Mouse (Mus musculus): ENCODE data around the gene Wbp2. TPM values are rescaled to one million over a fixed set of nuclear protein-coding genes. Genes with fewer than 3 reads are reported as not detected.

Gene Wbp2
- polyA plus RNA-seq, 1 experiment from 2014 or later = 153 TPM

- Histone ChIP-seq H3K9ac (no peak overlapping the region), H3K27ac (replicated peaks) (no peak overlapping the region), H3K36me3 (peaks cover 59% of the 10 kb centered on the region), H3K27me3 (no peaks in the 10 kb centered on the region), H3K4me2 (no peak overlapping the region), H3K4me3 (no peak overlapping the region), H3K9me3 (no peaks in the 10 kb centered on the region), H3K4me1 (replicated peaks) (peaks cover 28% of the 10 kb centered on the region)
- no peak for ATAC-seq (ENCODE audit: low read depth)
- 93% methylated on average over 14 of the region's 14 CpGs for WGBS
Measured at GRCm38 (mm10) chr11:116083096-116083672, 3.6 kb downstream of the Wbp2 start.

GRCm38 (mm10) chr11:116081081-116081480 is 5.7 kb downstream of the Wbp2 start:
- no peak overlapping the region for H3K9ac ChIP-seq
- ATAC-seq (ENCODE audit: low read depth) = no peak
- no peak overlapping the region for H3K27ac ChIP-seq (replicated peaks)
- H3K4me3 ChIP-seq = no peak overlapping the region
- peaks cover 59% of the 10 kb centered on the region for H3K36me3 ChIP-seq
- peaks cover 32% of the 10 kb centered on the region for H3K4me1 ChIP-seq (replicated peaks)
- H3K4me2 ChIP-seq = no peak overlapping the region
- no peaks in the 10 kb centered on the region for H3K9me3 ChIP-seq
- 75% methylated on average over 6 of the region's 6 CpGs for WGBS
- H3K27me3 ChIP-seq = no peaks in the 10 kb centered on the region

DNA sequence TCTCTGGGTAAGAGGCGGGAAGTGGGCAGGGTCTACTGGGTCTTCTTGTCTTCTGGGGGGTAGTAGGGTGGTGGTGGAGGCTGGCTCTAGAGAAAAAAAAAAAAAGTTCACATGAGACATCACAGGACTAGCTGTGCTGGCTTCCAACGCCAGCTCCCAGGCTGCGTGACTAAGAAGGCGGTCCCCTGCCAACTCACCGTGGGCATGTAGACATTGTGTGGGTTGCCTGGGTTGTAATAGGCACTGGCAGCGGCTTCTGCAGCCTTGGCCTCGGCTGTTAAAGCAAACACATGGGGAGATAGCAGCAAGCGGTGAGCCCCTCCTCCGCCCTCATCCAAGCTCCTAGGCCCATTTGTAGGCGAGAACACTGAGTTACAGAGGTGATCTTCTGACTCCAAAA is 7.3 kb downstream of the Wbp2 start:
- no peak overlapping the region for H3K9ac ChIP-seq

DNA sequence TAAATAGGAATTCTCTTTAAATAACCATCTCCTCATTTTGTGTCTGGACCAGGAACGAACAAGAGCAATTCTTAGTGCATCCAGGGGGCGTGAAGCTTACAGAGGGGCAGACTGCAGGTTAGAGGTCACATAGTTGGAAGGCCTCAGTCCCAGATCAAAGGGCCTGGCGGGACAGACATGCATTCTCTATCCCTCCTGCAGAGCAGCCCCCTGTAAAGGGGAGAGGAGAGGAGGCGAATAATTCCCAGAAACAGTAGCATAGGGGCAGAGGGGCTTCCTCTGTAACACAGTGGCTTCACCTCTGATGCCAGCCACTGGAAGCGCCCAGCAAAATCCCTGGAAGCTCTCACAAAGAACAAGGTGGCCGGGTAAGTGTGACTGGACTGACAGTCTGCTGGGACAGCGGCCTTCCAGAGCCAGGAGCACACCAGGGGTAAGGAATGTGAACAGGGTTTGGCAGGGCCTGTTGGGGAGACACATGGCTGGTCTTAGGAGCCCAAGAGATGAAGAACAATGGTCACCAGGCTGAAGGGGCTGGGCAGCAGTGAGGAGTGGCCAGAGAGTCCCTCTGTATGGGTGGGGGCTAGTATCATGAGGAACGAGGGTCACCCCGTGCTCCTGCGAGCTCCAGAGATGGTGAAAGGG is 8.0 kb downstream of the Wbp2 start:
- Histone ChIP-seq H3K27ac (replicated peaks) (peak overlapping the region; percentile 46; the same call in 1 of the 2 replicates), H3K36me3 (peaks cover 51% of the 10 kb centered on the region), H3K9me3 (no peaks in the 10 kb centered on the region), H3K4me2 (peak overlapping the region; percentile 59), H3K9ac (peak overlapping the region; percentile 47; the same call in 1 of the 2 replicates), H3K4me3 (no peak overlapping the region), H3K4me1 (replicated peaks) (peaks cover 23% of the 10 kb centered on the region), H3K27me3 (no peaks in the 10 kb centered on the region)
- no peak for ATAC-seq (ENCODE audit: low read depth)
- WGBS = 25% methylated on average over 10 of the region's 10 CpGs

More for the DNA sequence above, 7.3 kb downstream of the Wbp2 start:
- H3K4me2 ChIP-seq = no peak overlapping the region
- peaks cover 59% of the 10 kb centered on the region for H3K36me3 ChIP-seq
- H3K9me3 ChIP-seq = no peaks in the 10 kb centered on the region
- H3K4me1 ChIP-seq (replicated peaks) = peaks cover 23% of the 10 kb centered on the region
- WGBS = 74% methylated on average over 10 of the region's 10 CpGs
- H3K27me3 ChIP-seq = no peaks in the 10 kb centered on the region
- no peak for ATAC-seq (ENCODE audit: low read depth)
- no peak overlapping the region for H3K4me3 ChIP-seq
- no peak overlapping the region for H3K27ac ChIP-seq (replicated peaks)

DNA sequence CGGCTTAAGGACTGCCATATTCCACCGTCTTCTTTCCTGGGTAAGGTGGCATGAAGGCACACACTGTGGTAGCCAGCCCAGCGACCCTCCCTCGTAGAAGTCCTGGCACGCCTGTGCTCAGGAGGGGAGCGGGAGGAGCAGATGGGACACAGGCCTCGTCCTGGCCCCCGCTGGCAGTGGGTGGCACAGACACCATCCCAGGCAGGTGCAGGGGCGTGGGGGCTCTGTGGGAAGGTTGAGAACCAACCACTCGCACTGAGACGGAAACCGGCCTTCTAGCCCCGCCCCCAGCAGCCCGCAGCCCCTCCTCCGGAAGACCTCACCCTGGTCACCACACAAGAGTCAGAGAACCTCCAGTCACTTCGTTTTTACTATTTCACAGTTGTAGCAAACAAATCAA is 8.6 kb downstream of the Wbp2 start:
- no peaks in the 10 kb centered on the region for H3K9me3 ChIP-seq
- H3K4me1 ChIP-seq (replicated peaks) = peaks cover 23% of the 10 kb centered on the region
- peak overlapping the region; percentile 31 for H3K4me3 ChIP-seq
- 8% methylated on average over 16 of the region's 16 CpGs for WGBS
- H3K27me3 ChIP-seq = no peaks in the 10 kb centered on the region
- H3K36me3 ChIP-seq = peaks cover 46% of the 10 kb centered on the region
- H3K9ac ChIP-seq = peak overlapping the region; percentile 69
- ATAC-seq (ENCODE audit: low read depth) = peak; percentile 53
- peak overlapping the region; percentile 59 for H3K4me2 ChIP-seq
- H3K27ac ChIP-seq (replicated peaks) = no peak overlapping the region

- H3K4me1 ChIP-seq (replicated peaks) = peaks cover 23% of the 10 kb centered on the region
- H3K4me3 ChIP-seq = peak within 1 kb of the TSS; percentile 31
- peak within 1 kb of the TSS; percentile 69 for H3K9ac ChIP-seq
- no peak for ATAC-seq (ENCODE audit: low read depth)
- H3K27ac ChIP-seq (replicated peaks) = peak within 1 kb of the TSS; percentile 46; the same call in 1 of the 2 replicates
- H3K36me3 ChIP-seq = peaks cover 41% of the 10 kb centered on the region
- no peaks in the 10 kb centered on the region for H3K27me3 ChIP-seq
- peak within 1 kb of the TSS; percentile 59 for H3K4me2 ChIP-seq
- no peaks in the 10 kb centered on the region for H3K9me3 ChIP-seq
- WGBS = 70% methylated on average over 22 of the region's 22 CpGs
Measured at GRCm38 (mm10) chr11:116077446-116078204, 9.2 kb downstream of the Wbp2 start, which contains the start of gene Unc13d. Gene Unc13d (minus strand): TSS chr11:116077961.

GRCm38 (mm10) chr11:116076836-116077235 is 10.0 kb downstream of the Wbp2 start:
- 79% methylated on average over 7 of the region's 7 CpGs for WGBS
- no peaks in the 10 kb centered on the region for H3K9me3 ChIP-seq
- no peak for ATAC-seq (ENCODE audit: low read depth)
- no peak overlapping the region for H3K4me3 ChIP-seq
- no peak overlapping the region for H3K4me2 ChIP-seq
- H3K9ac ChIP-seq = no peak overlapping the region
- no peaks in the 10 kb centered on the region for H3K27me3 ChIP-seq
- H3K27ac ChIP-seq (replicated peaks) = no peak overlapping the region
- peaks cover 33% of the 10 kb centered on the region for H3K36me3 ChIP-seq
- peaks cover 23% of the 10 kb centered on the region for H3K4me1 ChIP-seq (replicated peaks)

DNA sequence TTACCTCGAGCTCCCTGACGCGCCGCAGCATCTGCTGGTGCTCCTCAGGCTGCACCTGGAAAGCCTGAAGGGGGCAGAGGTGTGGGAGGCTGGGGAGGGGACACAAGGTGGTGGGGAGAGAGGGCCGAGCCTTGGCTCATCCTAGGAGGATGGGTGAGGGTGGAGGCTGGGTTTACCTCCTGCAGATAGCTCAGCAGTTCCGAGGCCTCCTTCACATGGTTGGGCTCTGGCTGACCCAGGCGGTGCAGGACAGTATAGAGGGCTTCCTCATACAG is 10.6 kb downstream of the Wbp2 start:
- no peaks in the 10 kb centered on the region for H3K27me3 ChIP-seq
- no peak overlapping the region for H3K4me3 ChIP-seq
- H3K27ac ChIP-seq (replicated peaks) = no peak overlapping the region
- H3K4me1 ChIP-seq (replicated peaks) = peaks cover 23% of the 10 kb centered on the region
- no peak overlapping the region for H3K9ac ChIP-seq
- ATAC-seq (ENCODE audit: low read depth) = no peak
- WGBS = 73% methylated on average over 7 of the region's 7 CpGs
- no peaks in the 10 kb centered on the region for H3K9me3 ChIP-seq
- peaks cover 26% of the 10 kb centered on the region for H3K36me3 ChIP-seq
- no peak overlapping the region for H3K4me2 ChIP-seq

- Histone ChIP-seq H3K9me3 (no peaks in the 10 kb centered on the region), H3K4me3 (no peak overlapping the region), H3K4me2 (no peak overlapping the region), H3K9ac (no peak overlapping the region), H3K4me1 (replicated peaks) (peaks cover 23% of the 10 kb centered on the region), H3K27me3 (no peaks in the 10 kb centered on the region), H3K36me3 (peaks cover 21% of the 10 kb centered on the region), H3K27ac (replicated peaks) (no peak overlapping the region)
- WGBS = 55% methylated on average over 20 of the region's 20 CpGs
- ATAC-seq (ENCODE audit: low read depth) = no peak
Measured at GRCm38 (mm10) chr11:116075539-116076265, 11.1 kb downstream of the Wbp2 start.

DNA sequence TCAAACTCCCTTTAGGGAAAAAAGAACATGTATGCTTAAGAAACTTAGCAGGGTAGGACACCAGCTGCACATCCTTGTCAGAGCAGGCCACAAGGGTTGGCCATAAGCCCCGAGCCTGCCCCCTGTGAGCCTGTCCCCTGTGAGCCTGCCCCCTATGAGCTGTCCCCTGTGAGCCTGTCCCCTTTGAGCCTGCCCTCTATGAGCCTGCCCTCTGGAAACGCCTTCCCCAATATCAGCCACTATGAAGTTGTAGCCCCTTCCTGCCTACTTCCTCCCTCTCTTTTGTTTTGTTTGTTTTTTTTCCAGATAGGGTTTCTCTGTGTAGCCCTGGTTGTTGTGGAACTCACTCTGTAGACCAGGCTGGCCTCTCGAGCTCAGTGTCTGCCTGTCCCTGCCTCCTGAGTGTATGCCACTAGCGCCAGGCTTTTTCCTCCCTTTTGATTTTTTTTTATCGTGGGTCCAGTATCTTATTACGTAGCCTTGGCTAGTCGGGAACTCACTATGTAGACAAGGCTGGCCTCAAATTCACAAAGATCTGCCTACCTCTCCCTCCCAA is 12.3 kb downstream of the Wbp2 start:
- H3K27ac ChIP-seq (replicated peaks) = no peak overlapping the region
- H3K27me3 ChIP-seq = no peaks in the 10 kb centered on the region
- no peak overlapping the region for H3K4me2 ChIP-seq
- no peak overlapping the region for H3K9ac ChIP-seq
- H3K4me3 ChIP-seq = no peak overlapping the region
- H3K9me3 ChIP-seq = no peaks in the 10 kb centered on the region
- 66% methylated on average over 7 of the region's 7 CpGs for WGBS
- peaks cover 9% of the 10 kb centered on the region for H3K36me3 ChIP-seq
- H3K4me1 ChIP-seq (replicated peaks) = peaks cover 23% of the 10 kb centered on the region
- ATAC-seq (ENCODE audit: low read depth) = no peak

- H3K4me2 ChIP-seq = no peak overlapping the region
- no peaks in the 10 kb centered on the region for H3K36me3 ChIP-seq
- no peak overlapping the region for H3K9ac ChIP-seq
- H3K27ac ChIP-seq (replicated peaks) = no peak overlapping the region
- ATAC-seq (ENCODE audit: low read depth) = no peak
- H3K4me3 ChIP-seq = no peak overlapping the region
- H3K4me1 ChIP-seq (replicated peaks) = peaks cover 7% of the 10 kb centered on the region; the same call in 1 of the 2 replicates
- 86% methylated on average over 3 of the region's 3 CpGs for WGBS
- H3K9me3 ChIP-seq = no peaks in the 10 kb centered on the region
- H3K27me3 ChIP-seq = no peaks in the 10 kb centered on the region
Measured at GRCm38 (mm10) chr11:116072608-116073007, 14.2 kb downstream of the Wbp2 start.

DNA sequence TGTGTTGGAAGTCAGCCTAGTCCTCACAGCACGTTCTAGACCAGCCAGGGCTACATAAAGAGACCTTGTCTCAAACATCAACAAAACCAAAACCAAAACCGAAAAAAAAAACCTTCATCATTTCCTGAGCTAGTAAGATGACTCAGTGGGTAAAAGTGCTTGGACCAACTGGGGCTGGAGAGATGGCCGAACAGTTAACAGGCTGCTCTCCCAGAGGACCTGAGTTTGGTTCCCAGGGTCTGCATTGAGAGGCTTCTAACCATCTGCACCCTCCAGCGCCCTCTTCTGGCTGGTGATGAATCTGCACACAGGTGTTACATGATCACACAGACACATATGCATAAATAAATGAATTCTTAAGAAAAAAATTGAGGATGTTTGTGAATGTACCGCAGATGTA is 15.3 kb downstream of the Wbp2 start:
- no peak overlapping the region for H3K27ac ChIP-seq (replicated peaks)
- H3K4me2 ChIP-seq = no peak overlapping the region
- H3K9me3 ChIP-seq = no peaks in the 10 kb centered on the region
- ATAC-seq (ENCODE audit: low read depth) = no peak
- H3K4me3 ChIP-seq = no peak overlapping the region
- WGBS = 61% methylated on average over 5 of the region's 5 CpGs
- no peaks in the 10 kb centered on the region for H3K4me1 ChIP-seq (replicated peaks)
- H3K9ac ChIP-seq = no peak overlapping the region
- no peaks in the 10 kb centered on the region for H3K27me3 ChIP-seq
- H3K36me3 ChIP-seq = no peaks in the 10 kb centered on the region

Measured in neural tube, embryonic 13.5 days (tissue).